Mouse (Mus musculus): ENCODE results near the gene Elf1. TPM values are rescaled to one million over a fixed set of nuclear protein-coding genes. Genes with fewer than 3 reads are reported as not detected.
"Not testable (repeated sequence)": the region's sequence is repeated elsewhere in the genome, so short reads cannot be mapped to it uniquely, and the experiment has no call there.

Gene Elf1
- polyA plus RNA-seq (2015; fragmentation: Nextera tagmentation; extraction: Ambion mirVana) = 18.2 and 18.3 TPM in 2 replicates

DNA sequence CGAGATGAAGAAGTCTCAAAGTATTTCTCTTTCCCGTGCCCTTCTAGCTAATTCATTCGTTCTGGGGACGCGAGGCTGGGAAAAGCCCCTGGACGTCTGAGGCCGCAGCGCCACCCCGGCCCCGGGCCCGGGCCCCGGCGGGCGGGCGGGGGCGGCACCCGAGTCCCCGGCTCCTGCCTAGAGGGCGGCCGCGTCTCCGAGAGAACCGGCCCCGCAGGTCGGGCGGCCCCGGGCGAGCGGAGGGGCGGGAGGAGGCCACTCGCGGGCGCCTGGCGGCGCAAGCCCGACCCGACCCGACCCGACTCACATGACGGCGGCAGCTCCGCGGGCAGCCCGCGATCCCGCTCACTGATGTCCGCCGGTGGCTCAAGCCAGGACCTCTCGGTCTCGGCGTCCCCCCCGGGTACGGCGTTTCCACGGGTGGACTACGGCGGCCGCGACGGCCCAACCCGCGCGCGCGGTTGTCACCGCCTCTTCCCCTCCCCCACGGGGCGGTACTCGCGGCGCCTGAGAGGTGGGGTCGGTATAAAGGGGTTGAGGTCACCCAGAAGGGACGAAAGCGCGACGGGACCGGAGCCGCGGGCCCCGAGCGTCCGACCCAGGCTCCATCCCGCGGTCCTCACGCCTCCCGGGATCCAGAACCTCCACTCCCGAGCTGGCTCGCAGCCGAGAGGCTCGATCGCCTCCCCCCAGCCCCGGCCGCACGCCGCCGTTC, at the start of gene Elf1:
TSS of gene Elf1 (plus strand) at position 571 of the 715 bp plus-strand sequence.
- under 1% methylated on average over 95 of the region's 96 CpGs for WGBS
- peak; percentile 87 for ATAC-seq (replicated peaks; ENCODE audit: low FRiP score, low read depth)
- Histone ChIP-seq H3K9me3 (replicated peaks; ENCODE audit: low read length) (no peaks in the 10 kb centered on the region), H3K4me2 (ENCODE audit: low read length) (peak within 1 kb of the TSS; percentile 81), H3K4me1 (replicated peaks; ENCODE audit: insufficient read depth, low read length) (peaks cover 20% of the 10 kb centered on the region), H3K4me3 (replicated peaks; ENCODE audit: low read depth, low read length) (peak within 1 kb of the TSS; percentile 70), H3K27me3 (ENCODE audit: insufficient read depth, low read length) (no peaks in the 10 kb centered on the region), H3K9ac (ENCODE audit: low read depth, low read length) (peak within 1 kb of the TSS; percentile 94), H3K36me3 (ENCODE audit: insufficient read depth, low read length) (peaks cover 6% of the 10 kb centered on the region; the same call in 1 of the 2 replicates), H3K27ac (peak within 1 kb of the TSS; percentile 100)
- TF ChIP-seq CTCF (IDR thresholded peaks at IDR 0.05; ENCODE audit: low read depth) = no peak
- DNase-seq (ENCODE audit: low spot score) = peak; percentile 94

GRCm38 (mm10) chr14:79434068-79434467, 46.9 kb upstream of the Elf1 start:
- TF ChIP-seq CTCF (IDR thresholded peaks at IDR 0.05; ENCODE audit: low read depth) = no peak
- no peaks in the 10 kb centered on the region for H3K36me3 ChIP-seq (ENCODE audit: insufficient read depth, low read length)
- 76% methylated on average over 1 of the region's 1 CpGs for WGBS
- H3K9me3 ChIP-seq (replicated peaks; ENCODE audit: low read length) = no peaks in the 10 kb centered on the region
- no peaks in the 10 kb centered on the region for H3K4me1 ChIP-seq (replicated peaks; ENCODE audit: insufficient read depth, low read length)
- no peak overlapping the region for H3K9ac ChIP-seq (ENCODE audit: low read depth, low read length)
- no peak overlapping the region for H3K27ac ChIP-seq
- H3K4me3 ChIP-seq (replicated peaks; ENCODE audit: low read depth, low read length) = no peak overlapping the region
- no peaks in the 10 kb centered on the region for H3K27me3 ChIP-seq (ENCODE audit: insufficient read depth, low read length)
- ATAC-seq (replicated peaks; ENCODE audit: low FRiP score, low read depth) = no peak
- no peak for DNase-seq (ENCODE audit: low spot score)
- no peak overlapping the region for H3K4me2 ChIP-seq (ENCODE audit: low read length)

- no peaks in the 10 kb centered on the region for H3K27me3 ChIP-seq (ENCODE audit: insufficient read depth, low read length)
- WGBS = 80% methylated on average over 2 of the region's 2 CpGs
- H3K4me3 ChIP-seq (replicated peaks; ENCODE audit: low read depth, low read length) = no peak overlapping the region
- H3K4me2 ChIP-seq (ENCODE audit: low read length) = no peak overlapping the region
- H3K36me3 ChIP-seq (ENCODE audit: insufficient read depth, low read length) = no peaks in the 10 kb centered on the region
- TF ChIP-seq CTCF (IDR thresholded peaks at IDR 0.05; ENCODE audit: low read depth) = no peak
- no peaks in the 10 kb centered on the region for H3K9me3 ChIP-seq (replicated peaks; ENCODE audit: low read length)
- ATAC-seq (replicated peaks; ENCODE audit: low FRiP score, low read depth) (no peak), DNase-seq (ENCODE audit: low spot score) (no peak)
- no peaks in the 10 kb centered on the region for H3K4me1 ChIP-seq (replicated peaks; ENCODE audit: insufficient read depth, low read length)
- no peak overlapping the region for H3K27ac ChIP-seq
- no peak overlapping the region for H3K9ac ChIP-seq (ENCODE audit: low read depth, low read length)
Observed at GRCm38 (mm10) chr14:79440655-79441054, 40.3 kb upstream of the Elf1 start.

- H3K27ac ChIP-seq = no peak overlapping the region
- no peak overlapping the region for H3K4me2 ChIP-seq (ENCODE audit: low read length)
- no peak overlapping the region for H3K9ac ChIP-seq (ENCODE audit: low read depth, low read length)
- ATAC-seq (replicated peaks; ENCODE audit: low FRiP score, low read depth) (no peak), DNase-seq (ENCODE audit: low spot score) (no peak)
- no peaks in the 10 kb centered on the region for H3K27me3 ChIP-seq (ENCODE audit: insufficient read depth, low read length)
- no peak for TF ChIP-seq CTCF (IDR thresholded peaks at IDR 0.05; ENCODE audit: low read depth)
- H3K9me3 ChIP-seq (replicated peaks; ENCODE audit: low read length) = no peaks in the 10 kb centered on the region
- H3K4me3 ChIP-seq (replicated peaks; ENCODE audit: low read depth, low read length) = no peak overlapping the region
- H3K36me3 ChIP-seq (ENCODE audit: insufficient read depth, low read length) = no peaks in the 10 kb centered on the region
- no peaks in the 10 kb centered on the region for H3K4me1 ChIP-seq (replicated peaks; ENCODE audit: insufficient read depth, low read length)
- 71% methylated on average over 5 of the region's 5 CpGs for WGBS
Observed at GRCm38 (mm10) chr14:79441441-79441840, 39.6 kb upstream of the Elf1 start.

DNA sequence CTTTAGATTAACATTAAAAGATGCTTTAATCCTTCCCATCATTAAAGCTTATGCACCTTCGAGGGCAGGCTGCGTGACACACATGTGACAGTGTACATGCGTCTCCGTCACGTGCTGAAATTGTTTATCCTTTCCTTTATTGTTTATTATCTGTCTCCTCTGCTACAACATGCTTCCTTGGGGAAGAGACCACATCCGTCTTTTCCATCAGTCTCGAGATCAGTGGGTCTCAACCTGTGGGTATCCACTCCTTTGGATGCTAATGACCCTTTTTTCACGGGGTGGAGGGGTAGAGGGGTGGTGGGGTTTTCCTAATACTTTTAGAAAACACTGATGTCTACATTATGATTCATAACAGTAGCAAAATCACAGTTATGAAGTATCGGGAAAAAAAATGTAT, 36.4 kb upstream of the Elf1 start:
- no peak for TF ChIP-seq CTCF (IDR thresholded peaks at IDR 0.05; ENCODE audit: low read depth)
- Histone ChIP-seq H3K4me1 (replicated peaks; ENCODE audit: insufficient read depth, low read length) (no peaks in the 10 kb centered on the region), H3K36me3 (ENCODE audit: insufficient read depth, low read length) (no peaks in the 10 kb centered on the region), H3K9ac (ENCODE audit: low read depth, low read length) (no peak overlapping the region), H3K4me3 (replicated peaks; ENCODE audit: low read depth, low read length) (no peak overlapping the region), H3K27me3 (ENCODE audit: insufficient read depth, low read length) (no peaks in the 10 kb centered on the region), H3K27ac (no peak overlapping the region), H3K4me2 (ENCODE audit: low read length) (no peak overlapping the region), H3K9me3 (replicated peaks; ENCODE audit: low read length) (no peaks in the 10 kb centered on the region)
- WGBS = 92% methylated on average over 9 of the region's 9 CpGs
- DNase-seq (ENCODE audit: low spot score) (no peak), ATAC-seq (replicated peaks; ENCODE audit: low FRiP score, low read depth) (no peak)

DNA sequence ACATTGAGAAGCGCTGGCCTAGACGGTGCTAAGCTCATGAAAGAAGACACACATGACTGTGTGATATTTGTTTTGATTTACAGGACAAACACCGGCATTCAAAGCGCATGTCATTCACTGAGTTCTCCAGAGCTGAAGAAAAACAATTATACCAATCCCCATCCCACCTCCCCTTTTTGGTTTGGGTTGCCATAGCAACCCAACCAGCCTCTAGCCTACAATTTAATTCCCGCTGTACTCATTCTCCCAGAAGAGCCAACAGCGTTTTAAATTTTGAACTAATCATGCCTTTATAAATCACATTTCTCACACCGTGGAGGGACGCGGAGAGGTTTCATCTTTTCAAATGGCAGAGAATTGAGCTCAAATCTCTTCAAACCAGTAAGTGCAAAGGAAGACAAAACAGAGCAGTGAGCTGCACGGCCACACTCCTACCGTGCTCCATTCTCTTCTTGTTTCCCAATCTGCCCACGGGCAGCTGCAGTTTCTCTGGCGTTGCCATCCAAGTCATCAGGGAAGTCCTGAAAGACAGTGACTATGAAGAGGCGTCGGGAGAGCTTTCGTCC, 35.9 kb upstream of the Elf1 start:
- no peak overlapping the region for H3K4me2 ChIP-seq (ENCODE audit: low read length)

DNA sequence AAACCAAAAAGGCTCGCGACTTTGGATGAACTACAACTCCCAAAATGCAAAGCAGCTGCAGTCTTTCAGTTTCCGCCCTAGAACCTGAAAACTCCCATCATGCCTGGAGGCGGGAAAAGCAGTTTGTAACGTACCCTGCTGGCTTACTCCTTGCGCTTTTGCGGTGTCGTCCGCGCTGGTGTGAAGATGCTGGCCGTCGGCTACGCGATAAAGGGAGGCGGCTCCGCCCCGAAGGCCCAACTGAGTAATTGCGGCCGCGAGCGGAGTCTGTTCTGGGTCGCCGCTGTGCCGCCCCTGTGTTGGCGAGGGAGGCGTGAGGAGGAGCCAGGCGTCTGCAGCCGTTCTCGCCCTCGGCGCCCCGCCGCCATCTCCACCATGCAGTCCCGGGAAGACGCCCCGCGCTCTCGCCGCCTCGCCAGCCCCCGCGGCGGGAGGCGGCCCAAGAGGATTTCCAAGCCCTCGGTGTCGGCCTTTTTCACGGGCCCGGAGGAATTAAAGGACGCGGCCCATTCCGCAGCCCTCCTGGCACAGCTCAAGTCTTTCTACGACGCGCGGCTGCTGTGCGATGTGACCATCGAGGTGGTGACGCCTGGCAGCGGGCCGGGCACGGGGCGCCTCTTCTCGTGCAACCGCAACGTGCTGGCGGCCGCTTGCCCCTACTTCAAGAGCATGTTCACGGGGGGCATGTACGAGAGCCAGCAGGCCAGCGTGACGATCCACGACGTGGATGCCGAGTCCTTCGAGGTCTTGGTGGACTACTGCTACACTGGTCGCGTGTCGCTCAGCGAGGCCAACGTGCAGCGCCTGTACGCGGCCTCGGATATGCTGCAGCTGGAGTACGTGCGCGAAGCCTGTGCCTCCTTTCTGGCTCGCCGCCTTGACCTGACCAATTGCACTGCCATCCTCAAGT, 29.1 kb upstream of the Elf1 start, which contains the start of gene Kbtbd6:
TSS of gene Kbtbd6 (plus strand) at position 155 of the 910 bp plus-strand sequence.
- H3K27ac ChIP-seq; H3K36me3 ChIP-seq (ENCODE audit: insufficient read depth, low read length); H3K27me3 ChIP-seq (ENCODE audit: insufficient read depth, low read length); H3K9me3 ChIP-seq (replicated peaks; ENCODE audit: low read length); H3K4me1 ChIP-seq (replicated peaks; ENCODE audit: insufficient read depth, low read length): not testable (repeated sequence)
- Histone ChIP-seq H3K9ac (ENCODE audit: low read depth, low read length) (peak within 1 kb of the TSS; percentile 54; the same call in 1 of the 2 replicates), H3K4me2 (ENCODE audit: low read length) (peak within 1 kb of the TSS; percentile 75), H3K4me3 (replicated peaks; ENCODE audit: low read depth, low read length) (peak within 1 kb of the TSS; percentile 44)
- DNase-seq (ENCODE audit: low spot score) = peak; percentile 97
- 14% methylated on average over 33 of the region's 89 CpGs for WGBS
- ATAC-seq (replicated peaks; ENCODE audit: low FRiP score, low read depth) = peak; percentile 83

More for the DNA sequence above, 35.9 kb upstream of the Elf1 start:
- H3K4me3 ChIP-seq (replicated peaks; ENCODE audit: low read depth, low read length) = no peak overlapping the region
- 75% methylated on average over 16 of the region's 16 CpGs for WGBS
- H3K27ac ChIP-seq = no peak overlapping the region
- H3K27me3 ChIP-seq (ENCODE audit: insufficient read depth, low read length) = no peaks in the 10 kb centered on the region
- H3K9ac ChIP-seq (ENCODE audit: low read depth, low read length) = no peak overlapping the region
- no peak for TF ChIP-seq CTCF (IDR thresholded peaks at IDR 0.05; ENCODE audit: low read depth)
- no peaks in the 10 kb centered on the region for H3K4me1 ChIP-seq (replicated peaks; ENCODE audit: insufficient read depth, low read length)
- ATAC-seq (replicated peaks; ENCODE audit: low FRiP score, low read depth) (no peak), DNase-seq (ENCODE audit: low spot score) (no peak)
- no peaks in the 10 kb centered on the region for H3K9me3 ChIP-seq (replicated peaks; ENCODE audit: low read length)
- no peaks in the 10 kb centered on the region for H3K36me3 ChIP-seq (ENCODE audit: insufficient read depth, low read length)

DNA sequence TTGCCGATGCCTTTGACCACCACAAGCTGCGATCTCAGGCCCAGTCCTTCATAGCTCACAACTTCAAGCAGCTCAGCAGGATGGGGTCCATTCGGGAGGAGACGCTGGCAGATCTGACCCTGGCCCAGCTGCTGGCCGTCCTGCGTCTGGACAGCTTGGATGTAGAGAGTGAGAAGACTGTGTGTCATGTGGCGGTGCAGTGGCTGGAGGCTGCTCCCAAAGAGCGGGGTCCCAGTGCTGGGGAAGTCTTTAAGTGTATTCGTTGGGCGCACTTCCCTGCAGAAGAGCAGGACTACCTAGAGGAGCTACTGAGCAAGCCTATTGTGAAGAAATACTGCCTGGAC, 28.4 kb upstream of the Elf1 start:
- peak; percentile 57 for ATAC-seq (replicated peaks; ENCODE audit: low FRiP score, low read depth)
- not testable (repeated sequence) for H3K9me3 ChIP-seq (replicated peaks; ENCODE audit: low read length); H3K9ac ChIP-seq (ENCODE audit: low read depth, low read length); DNase-seq (ENCODE audit: low spot score); H3K4me2 ChIP-seq (ENCODE audit: low read length); H3K36me3 ChIP-seq (ENCODE audit: insufficient read depth, low read length); H3K4me1 ChIP-seq (replicated peaks; ENCODE audit: insufficient read depth, low read length); H3K27me3 ChIP-seq (ENCODE audit: insufficient read depth, low read length); H3K4me3 ChIP-seq (replicated peaks; ENCODE audit: low read depth, low read length); H3K27ac ChIP-seq
- 98% methylated on average over 5 of the region's 10 CpGs for WGBS

Measured in kidney, postnatal 0 days (tissue).